Mouse (Mus musculus) adrenal gland, adult 2 months (tissue): ENCODE results near the gene Atic. TPM values are rescaled to one million over a fixed set of nuclear protein-coding genes. Genes with fewer than 3 reads are reported as not detected.

Experiments
- DNase-seq: peaks from one replicate; pipeline ENCODE4 v3.0.0; 2021
- polyA plus RNA-seq: library from polyadenylated mRNA; depleted of rRNA; stranded (reverse); fragments of >200 nt; gene quantifications from 2 replicates; pipeline ENCODE4 v1.2.3, GENCODE M21; 2012; rRNA removed
- total RNA-seq, 2 experiments: library from RNA; stranded (reverse); gene quantifications; 2 replicates each; pipeline ENCODE4 v1.2.3; 2021

Atic gene
- total and polyA plus RNA-seq, 3 experiments = 26.3 to 70.9 (median 51.5) TPM

GRCm38 (mm10) chr1:71593184-71593583 is 36.2 kb downstream of the Atic start:
- DNase-seq = no peak

GRCm38 (mm10) chr1:71594268-71594667 is 37.3 kb downstream of the Atic start:
- DNase-seq = no peak

GRCm38 (mm10) chr1:71595365-71595764 is 38.4 kb downstream of the Atic start:
- no peak for DNase-seq

DNA sequence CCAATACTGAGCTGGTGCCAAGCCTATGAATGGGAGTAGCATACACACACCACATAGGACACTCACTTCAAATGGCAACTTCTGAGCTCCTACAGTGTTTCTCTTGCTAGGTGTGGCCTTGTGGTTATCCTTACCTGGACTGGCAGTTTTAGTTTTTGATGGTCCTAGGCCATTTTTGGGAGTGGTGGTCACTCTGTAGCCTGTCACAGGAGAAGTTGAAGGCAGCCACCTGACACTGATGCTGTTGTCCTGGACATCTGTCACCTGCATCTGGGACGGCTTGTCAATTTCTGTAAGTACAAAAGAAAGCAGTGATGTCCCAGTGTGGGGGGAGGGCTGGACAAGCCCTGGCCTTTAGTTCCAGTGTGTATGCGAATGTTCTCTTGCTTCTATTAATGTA is 48.8 kb downstream of the Atic start:
- no peak for DNase-seq

DNA sequence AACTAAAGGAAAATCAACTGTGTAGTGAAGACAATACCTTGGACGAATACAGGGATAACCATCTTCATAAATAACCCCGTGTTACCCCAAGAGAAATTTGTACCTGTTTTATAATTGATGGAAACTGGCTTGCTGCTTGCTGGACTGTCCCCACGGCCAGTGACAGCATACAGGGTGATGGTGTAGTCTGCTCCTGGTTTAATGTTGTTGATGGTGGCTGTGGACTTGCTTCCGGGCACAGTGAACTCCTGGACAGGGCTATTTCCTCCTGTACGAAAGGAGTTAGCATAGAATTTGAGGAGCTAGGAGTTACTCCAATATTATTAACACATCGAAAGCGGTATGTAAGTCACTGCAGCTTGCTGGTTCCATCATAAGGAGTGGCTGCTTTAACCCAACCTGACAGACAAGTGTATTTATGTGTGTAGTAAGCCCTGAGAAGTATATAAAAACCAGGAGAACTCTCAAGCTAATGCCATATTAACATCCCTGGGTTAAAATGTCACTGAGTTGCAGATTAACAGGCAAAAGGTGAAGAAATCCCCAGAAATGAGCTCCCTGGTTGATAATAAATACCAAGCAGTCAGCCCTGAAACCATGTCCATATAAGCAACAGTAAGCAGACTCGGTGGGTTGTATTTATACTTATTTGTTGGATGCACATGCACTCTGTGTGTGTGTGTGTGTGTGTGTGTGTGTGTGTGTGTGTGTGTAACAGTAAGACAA is 49.8 kb downstream of the Atic start:
- DNase-seq = no peak

DNA sequence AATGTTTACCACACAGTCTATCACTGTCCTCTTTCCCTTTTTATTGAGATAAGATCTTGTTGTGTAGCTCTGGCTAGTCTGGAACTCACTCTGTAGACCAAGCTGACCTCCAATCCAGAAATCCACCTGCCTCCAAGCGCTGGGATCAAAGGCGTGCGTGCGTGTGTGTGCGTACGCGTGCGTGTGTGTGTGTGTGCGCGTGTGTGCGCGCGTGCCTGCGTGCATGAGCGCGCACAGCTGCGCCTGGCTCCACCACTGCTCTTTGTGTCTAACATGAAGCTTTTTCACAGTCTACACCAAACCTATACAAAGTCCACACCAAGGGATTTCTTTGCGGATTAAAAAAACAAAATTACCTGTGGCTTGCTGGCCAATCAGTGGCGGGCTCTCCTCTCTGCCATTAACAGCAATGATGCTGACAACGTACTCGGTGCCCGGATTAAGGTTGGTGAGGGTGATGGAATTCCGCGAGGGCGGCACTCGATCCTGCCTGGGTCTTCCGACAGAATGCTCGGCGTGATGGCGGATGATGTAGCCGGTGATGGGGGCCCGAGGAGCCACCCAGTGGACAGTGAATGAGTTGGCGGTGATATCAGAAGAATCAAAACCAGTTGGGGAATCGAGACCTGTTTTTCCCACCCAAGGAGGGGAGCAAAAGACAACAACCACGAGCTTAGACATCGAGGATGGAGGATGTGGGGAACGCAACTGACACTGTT is 52.3 kb downstream of the Atic start:
- no peak for DNase-seq

GRCm38 (mm10) chr1:71609916-71610315 is 53.0 kb downstream of the Atic start:
- no peak for DNase-seq

DNA sequence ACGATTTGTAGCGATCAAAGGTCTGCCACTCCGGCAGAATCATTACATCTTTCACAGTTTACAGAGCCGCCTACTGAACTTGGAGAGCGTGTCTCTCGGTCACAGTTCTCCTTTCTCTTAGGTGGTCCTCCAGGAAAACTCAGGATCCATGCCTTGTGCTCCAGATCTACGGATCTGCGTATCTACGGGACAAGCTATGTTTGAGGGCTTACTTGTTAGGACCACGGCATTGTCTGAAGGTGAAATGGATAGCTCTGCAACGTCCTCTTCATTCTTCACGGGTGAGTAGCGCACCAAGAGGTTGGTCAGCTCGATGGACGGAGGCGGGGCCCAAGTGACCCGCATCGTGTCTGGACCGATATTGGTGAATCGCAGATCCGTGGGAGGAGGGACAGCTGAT is 55.3 kb downstream of the Atic start:
- no peak for DNase-seq

GRCm38 (mm10) chr1:71614545-71615246 is 57.7 kb downstream of the Atic start:
- no peak for DNase-seq

- no peak for DNase-seq
These were observed 64.6 kb downstream of the Atic start for GRCm38 (mm10) chr1:71621526-71621925.

- no peak for DNase-seq
These were observed 66.7 kb downstream of the Atic start for GRCm38 (mm10) chr1:71623625-71624024.

Other genes with a start within 250 kb of the Atic start
- gene Abca12, start 142.2 kb upstream of the Atic start, total RNA-seq = not detected
- not detected in 2 replicates for gene Abca12, start 142.2 kb upstream of the Atic start, polyA plus RNA-seq
- gene Fn1, start 96.0 kb downstream of the Atic start, total RNA-seq = 10 to 100 TPM; 45.0 to 50.5 TPM
- gene Fn1, start 96.0 kb downstream of the Atic start, polyA plus RNA-seq = 32.5 and 44.7 TPM in 2 replicates